Mouse (Mus musculus) lung, postnatal 25 days (tissue): ENCODE measurements at regions not wholly inside any gene's neighbourhood (a gene's known extent, or its start where the extent isn't known, plus 50 kb on each side); places are given as distances from the start of the nearest gene placed in this dataset.
"Not testable (repeated sequence)": the region's sequence is repeated elsewhere in the genome, so short reads cannot be mapped to it uniquely, and the experiment has no call there.

Source experiments
- DNase-seq: peaks from one replicate; pipeline ENCODE4 v3.0.0; 2022; ENCODE audit warnings: low spot score

- DNase-seq: no peak
Measured at GRCm38 (mm10) chr4:153157572-153157971, 325.0 kb downstream of the Ajap1 start.

- DNase-seq: not testable (repeated sequence)
Measured at GRCm38 (mm10) chr4:153152923-153153322, 329.7 kb downstream of the Ajap1 start.

DNA sequence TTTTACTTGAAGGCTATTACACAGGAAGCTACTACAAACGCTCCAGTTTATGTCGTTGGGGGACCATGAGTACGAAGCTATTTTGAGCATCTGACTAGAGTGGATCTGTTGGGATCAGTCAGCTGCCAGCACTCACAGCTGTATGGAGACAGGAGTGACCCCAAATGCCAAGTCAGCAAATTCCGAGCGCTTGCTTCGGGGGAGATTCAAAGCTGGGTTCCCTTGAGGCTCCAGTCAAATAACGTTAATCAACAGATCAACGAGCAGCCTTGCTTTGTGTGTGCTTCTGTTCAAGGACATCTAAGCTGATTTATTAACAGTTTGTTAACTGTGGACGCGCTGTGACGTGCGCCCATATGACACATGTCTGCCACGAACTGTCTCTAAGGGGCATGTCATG is 349.5 kb downstream of the Ajap1 start:
- no peak for DNase-seq

GRCm38 (mm10) chr4:153129345-153129744 is 353.3 kb downstream of the Ajap1 start:
- no peak for DNase-seq

DNA sequence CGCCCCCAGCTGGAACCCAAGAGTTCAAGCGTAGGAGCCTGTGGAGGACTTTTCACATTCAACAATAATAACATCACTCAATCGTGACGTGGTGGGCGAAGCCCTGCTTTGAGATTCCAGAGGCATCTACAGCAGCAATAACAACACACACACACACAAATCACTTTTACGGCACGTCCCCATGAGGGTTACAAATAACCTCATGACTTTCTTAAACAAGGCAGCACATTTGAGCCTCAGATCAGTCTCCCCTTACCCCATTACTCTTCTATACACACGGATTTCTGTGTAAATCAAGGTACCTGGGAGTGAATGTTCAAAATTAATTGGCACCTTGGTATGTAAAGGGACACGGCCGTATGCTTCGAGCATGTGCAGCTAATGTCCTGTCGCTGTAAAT is 354.4 kb downstream of the Ajap1 start:
- no peak for DNase-seq

- no peak for DNase-seq
Measured at GRCm38 (mm10) chr4:153120480-153120879, 362.1 kb downstream of the Ajap1 start.

- DNase-seq: no peak
Measured at GRCm38 (mm10) chr4:153119647-153120102, 362.9 kb downstream of the Ajap1 start.

DNA sequence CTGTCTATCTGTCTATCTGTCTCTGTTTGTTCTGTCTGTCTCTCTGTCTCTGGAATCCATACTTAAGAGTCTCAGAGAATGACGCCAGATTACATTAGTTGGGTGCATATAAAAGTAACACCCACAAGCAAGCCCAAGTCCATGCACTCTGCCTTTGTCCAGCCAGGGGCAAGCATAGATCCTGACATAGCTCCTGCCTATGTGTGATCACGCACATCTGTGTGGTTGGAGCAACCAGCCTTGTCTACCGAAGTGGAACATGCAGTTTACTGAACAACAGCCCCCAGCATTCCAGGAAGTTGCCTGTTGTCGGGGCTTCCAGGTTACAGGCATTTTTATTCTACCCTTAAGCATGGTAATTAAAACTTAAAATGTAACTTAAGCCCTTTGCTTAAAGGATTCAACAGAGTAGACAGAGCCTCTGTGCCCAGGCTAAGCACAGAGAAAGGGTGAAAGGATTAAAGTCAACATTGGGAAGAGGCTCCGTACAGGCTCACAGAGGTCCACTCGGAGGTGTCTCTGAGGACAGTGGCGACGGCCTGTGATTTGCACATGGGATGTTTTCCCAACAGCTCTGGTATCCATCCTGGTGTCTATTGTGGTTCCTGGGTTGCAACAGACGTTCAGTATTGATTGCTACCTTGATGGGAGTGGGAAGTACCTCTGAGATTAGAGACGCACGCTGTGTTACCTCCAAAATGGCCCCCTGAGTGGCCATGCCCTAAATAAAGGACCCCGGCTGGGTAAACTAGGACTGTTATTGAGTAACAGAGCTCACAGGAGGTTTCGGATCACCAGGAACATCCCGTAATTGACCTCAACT is 363.6 kb downstream of the Ajap1 start:
- no peak for DNase-seq

GRCm38 (mm10) chr4:153114998-153115397 is 367.6 kb downstream of the Ajap1 start:
- DNase-seq: no peak

GRCm38 (mm10) chr4:153113577-153113976 is 369.0 kb downstream of the Ajap1 start:
- DNase-seq: no peak

DNA sequence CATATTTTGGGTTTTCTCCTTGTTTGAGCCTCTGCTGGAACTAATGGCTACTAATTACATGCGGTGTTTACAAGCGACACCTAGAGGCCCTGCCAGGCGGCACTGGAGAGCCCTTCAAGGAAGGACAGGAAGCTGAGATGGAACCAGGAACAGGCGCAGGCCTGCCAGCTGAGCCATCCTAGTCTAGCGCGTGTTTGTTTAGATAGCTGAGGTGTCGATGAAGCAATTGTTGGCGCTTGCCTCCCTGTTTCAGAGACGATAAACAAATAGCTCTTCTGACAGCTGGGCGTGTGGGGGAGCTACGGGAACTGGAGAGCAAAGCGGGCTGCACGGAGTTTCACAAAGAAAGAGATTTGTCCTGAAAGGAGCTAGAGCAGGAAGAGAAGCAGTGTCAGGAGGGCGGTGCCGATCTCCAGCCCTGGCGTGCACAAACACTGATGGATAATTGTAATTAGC is 372.3 kb downstream of the Ajap1 start:
- peak; percentile 7 for DNase-seq

DNA sequence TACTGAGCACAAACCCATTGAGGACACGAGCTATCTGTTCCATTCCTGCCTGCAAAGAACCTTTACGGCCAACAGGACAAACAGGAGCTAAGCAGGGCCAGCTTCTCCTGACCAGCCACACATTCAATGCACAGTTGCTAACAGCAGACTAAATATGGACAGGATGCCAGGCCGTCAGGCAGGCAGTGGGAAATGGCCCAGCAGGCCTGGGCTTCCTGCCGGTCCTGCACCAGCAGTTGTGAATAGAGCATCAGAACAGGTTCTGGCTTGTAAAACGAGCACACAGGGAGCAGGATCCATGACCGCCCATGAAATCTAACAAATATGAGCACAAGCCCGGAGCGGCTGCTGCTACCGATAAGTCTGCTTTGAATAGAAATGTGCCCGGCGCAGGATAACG is 384.0 kb downstream of the Ajap1 start:
- no peak for DNase-seq

DNA sequence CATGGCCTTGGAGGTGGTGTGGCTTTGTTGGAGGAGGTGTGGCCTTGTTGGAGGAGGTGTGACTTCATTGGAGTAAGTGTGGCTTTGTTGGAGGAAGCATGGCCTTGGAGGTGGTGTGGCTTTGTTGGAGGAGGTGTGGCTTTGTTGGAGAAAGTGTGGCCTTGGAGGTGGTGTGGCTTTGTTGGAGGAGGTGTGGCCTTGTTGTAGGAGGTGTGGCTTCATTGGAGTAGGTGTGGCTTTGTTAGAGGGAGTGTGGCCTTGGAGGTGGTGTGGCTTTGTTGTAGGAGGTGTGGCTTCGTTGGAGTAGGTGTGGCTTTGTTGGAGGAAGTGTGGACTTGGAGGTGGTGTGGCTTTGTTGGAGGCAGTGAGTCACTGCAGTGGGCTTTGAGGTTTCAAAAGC is 385.0 kb downstream of the Ajap1 start:
- no peak for DNase-seq

DNA sequence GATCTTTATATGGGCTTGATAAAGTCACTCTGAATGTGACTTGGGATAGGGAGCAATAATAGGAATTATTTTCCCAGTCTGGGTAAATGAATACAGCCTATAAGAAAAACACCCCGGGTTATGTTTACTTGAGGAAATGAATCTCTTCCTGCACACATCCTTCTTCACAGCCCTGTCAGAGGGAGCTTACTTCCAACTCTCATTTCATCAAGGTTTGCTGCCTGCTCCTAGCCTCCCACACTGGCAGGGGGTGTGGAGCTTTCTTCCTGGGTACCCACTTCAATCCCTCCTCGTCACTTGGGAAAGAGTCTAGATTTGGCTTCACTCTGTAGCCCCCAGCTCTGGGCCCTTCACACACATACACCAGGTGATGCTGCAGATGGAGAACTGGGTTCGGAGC is 389.5 kb downstream of the Ajap1 start:
- no peak for DNase-seq

- no peak for DNase-seq
Measured at GRCm38 (mm10) chr4:153082166-153082565, 400.4 kb downstream of the Ajap1 start.

DNA sequence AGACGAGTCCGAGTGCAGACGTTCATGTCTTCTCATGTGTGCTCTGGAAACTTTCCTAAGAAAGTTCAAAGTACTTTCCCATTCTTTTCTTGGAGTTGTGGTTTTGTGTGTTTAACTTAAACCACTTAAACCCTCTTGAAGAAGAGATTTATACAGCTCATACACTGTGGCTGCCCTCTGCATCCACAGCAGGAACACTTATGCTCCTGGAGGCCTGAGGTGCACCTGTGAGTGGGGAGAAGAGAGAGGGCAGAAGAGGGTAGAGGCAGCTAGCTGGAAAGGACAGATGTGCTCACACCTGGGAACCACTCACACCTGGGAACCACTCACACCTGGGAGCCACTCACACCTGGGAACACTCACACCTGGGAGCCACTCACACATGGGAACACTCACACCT is 408.0 kb downstream of the Ajap1 start:
- no peak for DNase-seq

GRCm38 (mm10) chr4:153070190-153070745 is 412.3 kb downstream of the Ajap1 start:
- no peak for DNase-seq

GRCm38 (mm10) chr4:153068484-153069033 is 414.1 kb downstream of the Ajap1 start:
- no peak for DNase-seq

DNA sequence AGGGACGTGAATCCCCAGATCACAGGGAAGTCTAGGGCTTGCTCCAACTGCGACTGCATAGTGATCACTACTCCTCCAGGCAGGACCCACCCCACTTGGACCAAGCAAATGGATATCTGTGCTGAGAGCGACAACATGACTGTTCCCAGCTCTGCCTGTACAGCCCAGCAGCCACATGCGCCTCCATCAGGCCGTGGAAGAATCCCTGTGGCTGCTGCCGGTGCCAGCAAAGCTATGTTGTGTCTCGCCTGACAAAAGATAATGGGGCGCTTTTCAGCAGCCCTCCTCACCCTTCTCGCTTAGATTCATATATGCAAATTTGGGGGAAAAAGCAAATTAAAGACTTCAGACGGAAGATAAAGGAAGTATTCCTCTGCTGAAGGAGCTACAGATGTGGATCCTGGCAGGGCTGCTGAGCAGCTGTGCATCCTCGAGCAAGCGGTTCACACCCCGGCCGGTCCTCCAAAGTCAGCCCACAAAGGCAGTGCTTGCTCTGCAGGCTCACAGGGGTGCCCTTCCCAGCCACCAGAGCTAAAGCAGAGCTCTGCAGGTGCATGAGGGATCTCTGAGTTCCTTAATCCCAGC is 418.5 kb downstream of the Ajap1 start:
- DNase-seq: no peak

DNA sequence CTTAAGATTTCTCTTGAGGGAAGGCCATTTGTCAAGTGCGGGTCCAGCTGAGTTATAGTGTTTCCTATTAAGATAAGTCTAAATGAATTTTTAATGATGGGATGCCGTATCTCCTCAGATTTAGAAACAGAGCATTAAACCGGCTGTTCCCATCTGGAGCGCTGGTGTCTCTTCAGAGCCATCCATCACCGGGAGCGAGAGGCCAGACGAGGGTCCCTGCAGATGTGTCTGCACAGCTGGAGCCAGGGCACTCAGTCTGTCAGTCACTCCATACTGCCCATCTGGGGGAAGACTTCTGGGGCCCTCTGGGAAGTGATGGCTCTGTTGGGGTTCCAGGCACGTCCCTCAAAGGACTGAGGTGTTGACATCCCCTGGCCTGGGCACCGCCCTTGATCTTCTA is 419.2 kb downstream of the Ajap1 start:
- no peak for DNase-seq

GRCm38 (mm10) chr4:153058152-153058551 is 424.5 kb downstream of the Ajap1 start:
- DNase-seq: no peak

- no peak for DNase-seq
Measured at GRCm38 (mm10) chr4:153023711-153024110, 458.9 kb downstream of the Ajap1 start.

- no peak for DNase-seq
Measured at GRCm38 (mm10) chr4:153019211-153019610, 463.4 kb downstream of the Ajap1 start.
